Mouse (Mus musculus) B cell, adult (primary cell): ENCODE measurements around the gene Cfap299. TPM values are rescaled to one million over a fixed set of nuclear protein-coding genes. Genes with fewer than 3 reads are reported as not detected.

Source experiments
- total RNA-seq: library from RNA; stranded (reverse); gene quantifications from 4 replicates; pipeline ENCODE4 v1.2.4, GENCODE M21; 2023; ENCODE audit not compliant: inconsistent age

Gene Cfap299
- total RNA-seq = not detected in 4 replicates

DNA sequence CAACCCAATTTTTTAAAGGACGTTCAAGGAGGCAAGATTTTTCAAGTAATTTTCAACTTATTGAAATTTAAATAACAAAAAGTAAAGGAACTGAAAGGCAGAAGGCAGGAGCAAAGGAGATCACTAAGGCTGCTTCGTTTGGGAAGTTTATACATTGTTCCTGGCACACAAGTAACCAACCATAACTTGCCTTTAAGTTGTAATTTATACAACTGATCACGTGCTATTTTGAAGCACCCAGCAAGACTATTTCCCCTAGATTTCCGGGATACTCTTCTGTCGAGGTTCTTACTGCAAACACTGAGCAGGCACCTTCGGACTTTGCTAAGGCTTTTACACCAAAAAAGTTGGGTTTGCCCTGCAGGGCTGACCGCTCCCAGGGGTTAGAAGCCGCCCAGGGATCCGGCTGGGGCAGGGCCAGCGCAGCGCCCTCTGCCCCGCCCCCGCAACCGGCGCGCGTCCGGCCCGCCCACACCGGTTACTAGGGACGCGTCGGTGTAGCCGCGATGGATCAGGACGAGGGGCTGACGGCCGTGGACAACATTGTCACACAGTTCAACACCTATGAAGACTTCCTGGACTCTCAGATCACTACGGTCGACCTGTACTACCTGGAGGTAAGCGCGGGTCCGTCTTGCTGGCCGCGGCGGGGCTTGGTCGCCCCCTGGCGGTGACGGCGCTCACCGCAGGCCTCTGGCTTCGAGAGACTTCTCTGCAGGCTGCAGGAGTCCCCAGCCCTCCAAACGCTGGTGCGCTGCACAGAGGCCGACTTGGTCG, at the start of gene Cfap299:
TSS of gene Cfap299 (plus strand) at position 457 of the 777 bp plus-strand sequence.

GRCm38 (mm10) chr5:98552395-98552794, 223.3 kb downstream of the Cfap299 start, which contains the start of gene Gm11111:
TSS of gene Gm11111 (plus strand) at chr5:98552695.

Other genes with a start within 250 kb of the Cfap299 start
- 0.15 to 0.24 TPM in 2 of 4 replicates, not detected in the others for gene Prdm8, start 162.1 kb upstream of the Cfap299 start, total RNA-seq
- not detected in 4 replicates for gene Fgf5, start 75.1 kb upstream of the Cfap299 start, total RNA-seq
- not detected in 4 replicates for gene Gm11111, start 223.4 kb downstream of the Cfap299 start, total RNA-seq